Mouse (Mus musculus) CD4-positive, CD25-positive, alpha-beta regulatory T cell (primary cell): ENCODE measurements around the gene Ces1e. TPM values are rescaled to one million over a fixed set of nuclear protein-coding genes. Genes with fewer than 3 reads are reported as not detected.

Experiments used
- polyA plus RNA-seq: library from polyadenylated mRNA; unstranded; fragments of 100-300 nt; shearing (Covaris generic); gene quantifications from one replicate; pipeline ENCODE4 v1.2.1, GENCODE M21; 2017

Gene Ces1e
- not detected for polyA plus RNA-seq

DNA sequence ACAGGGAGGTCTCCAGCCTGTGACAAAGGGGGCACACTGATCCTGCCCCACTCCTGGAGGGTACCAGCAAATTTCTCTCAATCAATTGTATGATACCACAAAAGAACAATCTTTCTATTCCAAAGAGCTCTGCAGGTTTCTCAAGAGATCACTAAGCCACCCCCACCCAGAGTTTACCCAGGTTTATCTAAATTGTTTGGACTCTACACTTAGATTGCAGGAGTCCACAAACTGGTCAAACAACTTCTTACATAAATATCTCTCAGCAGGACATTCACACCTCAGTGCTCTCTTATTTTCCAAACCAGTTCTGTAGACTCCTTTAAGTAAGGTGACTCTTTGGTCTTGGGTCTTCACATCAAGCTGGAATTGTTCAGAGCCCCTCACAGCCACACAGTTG lies at the start of gene Ces1e:
Gene Ces1e (minus strand): TSS at position 174 of the 400 bp plus-strand sequence.

DNA sequence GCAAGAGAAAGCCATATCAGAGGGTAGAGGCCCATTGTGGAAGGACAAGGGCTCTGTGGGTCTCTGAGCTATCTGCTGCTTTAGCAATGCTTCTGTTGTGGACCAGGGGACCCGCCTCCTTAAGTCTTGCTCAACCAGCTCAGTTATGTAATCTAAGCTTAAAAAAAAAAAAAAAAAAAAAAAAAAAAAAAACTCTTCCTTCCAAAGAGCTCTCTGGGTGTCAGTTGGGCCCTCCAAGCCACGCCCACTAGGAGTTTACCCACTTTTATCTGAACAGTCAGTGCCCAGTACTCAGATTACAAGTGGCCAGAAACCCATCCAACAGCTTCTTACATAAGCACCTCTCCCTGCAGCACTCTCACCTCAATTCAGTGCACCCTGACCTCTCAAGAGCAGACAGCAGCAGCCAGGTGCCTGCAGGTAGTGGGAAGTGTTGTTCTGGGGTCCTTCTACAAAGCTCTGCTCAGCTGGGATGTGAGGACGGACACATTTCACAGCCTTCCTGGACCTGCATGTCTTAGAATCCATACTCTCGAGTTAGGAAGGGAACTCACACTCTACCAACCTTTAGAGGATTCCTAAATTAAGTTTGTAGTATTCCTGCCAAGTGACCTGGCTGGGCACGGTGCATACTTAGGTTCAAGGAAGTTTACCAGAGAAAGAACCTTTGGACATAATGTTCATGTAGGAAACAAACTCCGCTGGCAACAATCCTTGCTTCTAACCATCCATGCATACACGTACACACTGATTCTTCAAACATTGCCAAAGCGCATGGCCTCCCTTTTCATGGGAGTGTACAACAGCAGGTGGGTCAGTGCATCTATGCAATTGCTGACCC lies 31.5 kb downstream of the Ces1e start, which contains the start of gene Ces1d:
Gene Ces1d (minus strand): TSS at position 154 of the 841 bp plus-strand sequence.

Other genes starting within 250 kb of the Ces1e start
- gene Ces1a, start 181.4 kb downstream of the Ces1e start, polyA plus RNA-seq, result not detected
- not detected for gene Ces1b, start 149.6 kb downstream of the Ces1e start, polyA plus RNA-seq
- not detected for gene Ces1c, start 98.3 kb downstream of the Ces1e start, polyA plus RNA-seq
- not detected for gene Ces1d, start 31.8 kb downstream of the Ces1e start, polyA plus RNA-seq
- not detected for gene Ces1f, start 50.1 kb upstream of the Ces1e start, polyA plus RNA-seq
- gene Ces1g, start 107.7 kb upstream of the Ces1e start, polyA plus RNA-seq, result not detected
- not detected for gene Ces1h, start 150.1 kb upstream of the Ces1e start, polyA plus RNA-seq